Mouse (Mus musculus) cerebellum, adult 2 months (tissue): ENCODE results near the gene Rmnd5a.

Experiments used
- CTCF ChIP-seq: fragments of 200-500 bp; IDR thresholded peaks from 2 replicates; pipeline ENCODE4 v1.5.1; 2011; ENCODE audit warnings: low read depth, mild to moderate bottlenecking, control low read depth, low read length, moderate library complexity, borderline replicate concordance; ENCODE audit not compliant: insufficient read depth
- POLR2A ChIP-seq: fragments of 200-500 bp; IDR thresholded peaks from 2 replicates; pipeline ENCODE4 v1.6.1; 2011; ENCODE audit warnings: low read length, control low read depth, borderline replicate concordance; ENCODE audit not compliant: insufficient read depth

GRCm38 (mm10) chr6:71476783-71477182, 36.3 kb upstream of the Rmnd5a start:
- TF ChIP-seq POLR2A (no peak), CTCF (no peak)
